Mouse (Mus musculus): Measurements from ENCODE around the gene Phactr2.

GRCm38 (mm10) chr10:13312576-13312975, 161.6 kb downstream of the Phactr2 start:
- no peak for TF ChIP-seq CTCF (IDR thresholded peaks at IDR 0.05)
- TF ChIP-seq EP300 (IDR thresholded peaks at IDR 0.05), result no peak

Data from lung, postnatal 0 days (tissue).